Mouse (Mus musculus) kidney, adult 9 months (tissue): Measurements from ENCODE around the gene Prm2.
"Not testable (repeated sequence)": the region's sequence is repeated elsewhere in the genome, so short reads cannot be mapped to it uniquely, and the experiment has no call there.

Experiments used
- DNase-seq: peaks from one replicate; pipeline ENCODE4 v3.0.0; 2022

Gene Prm2

DNA sequence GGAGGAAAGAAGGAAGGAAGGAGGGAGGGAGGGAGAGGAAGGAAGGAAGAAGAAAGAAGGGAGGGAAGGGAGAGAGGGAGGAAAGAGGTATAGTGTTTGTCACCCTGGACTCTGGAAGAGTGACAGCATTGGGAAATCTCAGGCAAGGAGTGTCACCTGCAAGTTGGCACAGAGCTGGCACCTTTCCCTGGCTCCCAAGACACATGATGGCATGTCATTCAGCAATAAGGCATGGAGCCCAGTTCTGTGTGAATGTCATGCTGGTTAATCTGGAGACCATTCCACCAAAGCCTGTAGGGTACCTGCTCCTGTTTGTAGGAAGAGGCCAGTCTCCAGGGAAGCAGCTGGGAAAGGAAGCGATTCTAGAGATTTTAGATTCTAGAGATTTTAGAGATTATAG is 14.4 kb upstream of the Prm2 start:
- no peak for DNase-seq

DNA sequence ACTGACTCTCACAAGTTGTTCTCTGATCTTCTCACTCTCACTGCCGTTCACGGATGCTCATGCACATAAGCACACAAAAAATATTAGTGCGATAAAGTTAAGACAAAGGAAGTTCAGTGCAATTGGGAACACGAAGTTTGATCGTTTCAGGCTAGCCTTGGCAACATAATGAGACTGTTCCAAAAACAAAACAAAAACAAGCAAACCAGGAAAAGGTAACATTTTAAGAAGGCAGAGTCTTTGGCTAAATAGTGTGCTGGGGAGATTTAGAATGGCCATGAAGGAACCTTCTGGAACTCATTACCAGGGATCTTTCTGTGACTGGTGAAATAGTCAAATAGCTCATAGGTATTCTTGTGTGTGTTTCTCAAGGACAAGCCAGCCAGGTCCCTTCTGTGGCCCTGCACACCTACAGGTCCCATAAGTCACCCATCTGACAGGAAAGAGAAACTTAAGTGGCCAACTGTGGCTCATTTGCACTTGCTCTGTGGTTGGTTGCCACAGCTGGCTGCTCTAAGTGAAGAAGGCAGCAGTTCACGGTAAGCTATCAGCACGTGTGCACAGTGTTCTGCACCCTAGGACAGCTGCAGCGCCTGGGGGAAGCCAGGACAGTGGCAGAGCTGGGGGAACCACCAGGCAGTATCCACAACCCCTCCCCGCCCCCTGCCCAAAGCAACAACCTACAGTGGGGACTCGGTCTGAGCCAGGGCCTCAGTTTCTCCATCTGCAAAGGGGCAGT is 10.0 kb upstream of the Prm2 start, which contains the start of gene Prm1:
TSS of gene Prm1 (minus strand) at position 51 of the 739 bp plus-strand sequence.
- DNase-seq = no peak

DNA sequence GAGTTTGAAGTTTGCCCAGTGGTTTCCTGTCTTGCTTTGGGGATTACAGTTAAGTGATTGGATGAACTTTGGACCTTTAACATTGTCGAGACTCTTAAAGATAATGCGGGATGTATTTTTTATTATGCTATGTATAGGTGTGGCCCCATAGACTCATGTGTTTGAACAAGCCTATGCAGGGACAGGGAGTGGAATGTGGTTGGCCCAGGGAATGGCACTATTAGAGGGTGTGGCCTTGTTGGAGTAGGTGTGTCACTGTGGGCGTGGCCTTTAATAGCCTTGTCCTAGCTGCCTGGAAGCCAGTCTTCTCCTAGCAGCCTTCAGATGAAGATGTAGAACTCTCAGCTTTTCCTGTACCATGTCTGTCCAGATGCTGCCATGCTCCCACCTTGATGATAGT is 6.5 kb upstream of the Prm2 start:
- DNase-seq = not testable (repeated sequence)

DNA sequence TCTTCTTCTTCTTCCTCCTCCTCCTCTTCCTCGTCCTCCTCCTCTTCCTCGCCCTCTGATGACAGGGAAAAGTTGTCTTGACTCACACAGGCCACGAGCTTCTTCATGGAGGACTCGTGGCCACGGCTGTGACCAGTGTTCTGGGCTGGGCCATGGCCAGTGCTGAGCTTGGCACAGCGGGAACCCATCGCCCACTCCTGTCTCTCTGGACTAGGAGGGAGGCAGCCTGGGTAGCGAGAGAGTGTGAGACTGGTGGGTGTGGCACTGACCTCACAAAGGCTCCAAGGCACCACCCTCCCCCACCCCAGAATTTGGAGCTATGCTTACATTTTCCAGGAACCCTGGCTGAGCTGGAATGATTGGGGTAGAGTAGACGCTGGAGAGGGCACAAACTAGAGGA is 5.2 kb downstream of the Prm2 start, which contains the start of gene Prm3:
TSS of gene Prm3 (minus strand) at position 213 of the 400 bp plus-strand sequence.
- no peak for DNase-seq

DNA sequence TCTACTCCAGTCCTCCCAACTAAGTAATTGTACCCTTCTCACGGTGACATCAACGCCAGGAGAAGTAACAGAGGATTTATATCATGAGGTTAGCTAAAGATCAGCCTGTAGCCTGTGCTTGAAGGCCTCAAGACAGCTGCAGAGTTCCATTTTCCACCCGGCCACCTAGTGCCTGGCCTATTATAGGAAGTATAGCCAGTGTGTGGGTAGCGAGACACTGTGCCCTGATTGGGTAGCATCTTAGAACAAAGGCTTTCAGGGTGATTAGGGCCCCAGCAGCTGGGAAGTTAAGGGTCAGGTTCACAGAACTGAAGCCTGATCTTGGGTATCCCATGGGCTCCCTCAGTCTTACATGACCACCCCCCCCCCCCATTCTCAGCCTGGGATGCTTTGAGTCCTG is 7.1 kb downstream of the Prm2 start:
- DNase-seq = no peak

DNA sequence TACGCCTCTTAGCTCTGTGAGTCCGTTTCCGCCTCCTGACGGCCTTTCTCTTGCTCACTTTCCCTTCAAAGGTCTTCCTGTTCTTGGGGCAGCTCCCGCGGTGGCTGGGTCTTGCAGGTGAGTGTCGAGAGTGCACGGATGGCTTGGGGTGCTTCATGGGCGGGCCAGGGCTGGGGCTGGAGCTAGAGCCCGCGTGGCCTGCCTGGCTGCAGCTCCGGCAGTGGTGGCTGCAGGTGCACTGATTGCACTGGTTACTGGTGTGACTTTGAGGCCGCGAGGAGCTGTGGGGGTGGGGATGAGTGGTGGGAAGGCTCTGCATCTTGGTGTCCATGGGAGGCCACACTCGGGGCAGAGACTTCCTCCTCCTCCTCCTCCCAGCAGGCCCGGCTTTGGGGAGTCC is 7.7 kb downstream of the Prm2 start, which contains the start of gene Tnp2:
TSS of gene Tnp2 (minus strand) at position 390 of the 400 bp plus-strand sequence.
- no peak for DNase-seq

DNA sequence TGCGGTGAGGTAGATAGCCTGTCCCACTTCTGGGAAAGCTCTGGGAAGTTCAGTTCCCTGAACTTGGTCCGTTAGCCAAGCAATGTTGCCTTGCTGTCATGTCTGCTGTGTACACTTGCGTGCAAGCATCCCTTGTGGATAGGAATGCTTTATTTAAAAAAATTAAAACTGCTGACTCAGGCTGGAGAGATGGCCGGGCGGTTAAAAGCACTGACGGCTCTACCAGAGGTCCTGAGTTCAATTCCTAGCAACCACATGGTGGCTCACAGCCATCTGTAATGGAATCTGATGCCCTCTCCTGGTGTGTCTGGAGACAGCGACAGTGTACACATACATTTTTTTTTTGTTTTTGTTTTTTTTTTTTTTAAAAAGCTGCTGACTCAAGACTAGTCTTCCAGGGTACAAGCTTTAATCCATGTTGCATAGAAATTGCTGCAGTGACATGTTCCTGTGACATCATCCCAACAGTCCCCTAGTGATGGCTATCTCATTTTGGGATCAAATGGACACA is 8.3 kb downstream of the Prm2 start:
- DNase-seq = no peak

DNA sequence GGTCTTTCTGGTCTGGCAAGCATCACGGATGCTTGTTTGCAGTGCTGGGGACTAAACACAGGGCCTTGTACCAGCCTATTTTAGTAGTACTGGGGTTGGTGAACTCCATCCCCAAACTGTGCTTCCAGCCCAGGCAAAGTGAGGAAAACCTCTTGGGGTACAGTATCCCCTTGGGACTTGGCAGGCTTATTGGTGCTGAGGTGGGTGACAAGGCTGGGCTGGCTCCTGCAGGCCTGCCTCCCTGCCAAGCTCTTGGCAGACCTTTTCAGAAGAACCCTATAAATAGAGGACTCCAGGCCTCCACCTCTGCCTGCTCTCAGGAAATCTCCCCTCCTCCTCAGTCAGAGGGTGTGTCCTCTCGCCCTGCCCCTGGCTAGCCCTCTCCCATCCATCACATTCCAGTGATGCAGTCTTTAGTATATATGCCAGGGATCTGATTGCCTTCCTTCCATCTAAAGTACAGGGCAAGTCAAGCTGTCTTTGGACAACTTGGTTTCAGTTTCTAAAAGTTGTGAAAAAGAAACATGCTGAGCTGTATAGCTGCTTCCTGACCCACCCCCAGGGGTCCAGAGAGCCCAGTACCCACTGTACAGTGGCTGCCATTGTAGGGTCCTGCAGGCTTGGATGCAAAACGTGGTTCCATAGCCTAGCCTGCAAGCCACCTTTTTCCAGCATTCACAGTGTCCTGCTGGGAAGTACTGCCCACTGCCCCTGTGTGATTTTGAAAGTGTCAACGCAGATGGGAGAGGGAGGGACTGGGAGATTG is 9.0 kb downstream of the Prm2 start:
- no peak for DNase-seq

DNA sequence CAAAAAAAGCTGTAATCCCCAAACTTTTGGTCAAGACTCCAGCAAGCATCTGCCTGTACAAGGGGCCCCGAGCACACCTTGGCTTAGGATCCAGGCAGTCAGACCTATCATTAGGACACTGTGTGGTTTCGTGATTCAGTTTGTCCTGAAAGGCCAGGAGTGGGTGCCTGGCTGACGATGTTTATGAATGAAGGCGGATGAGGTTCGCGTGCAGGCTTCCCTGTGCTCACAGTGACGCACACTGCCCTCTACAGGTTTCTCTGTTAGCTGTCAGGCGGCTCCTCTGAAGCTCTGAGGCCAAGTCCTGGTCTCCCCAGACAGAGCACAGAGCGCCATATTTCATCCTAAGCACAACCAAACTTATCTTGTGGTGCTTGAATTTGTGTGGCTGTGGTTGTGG is 9.6 kb downstream of the Prm2 start:
- DNase-seq = peak; percentile 89

DNA sequence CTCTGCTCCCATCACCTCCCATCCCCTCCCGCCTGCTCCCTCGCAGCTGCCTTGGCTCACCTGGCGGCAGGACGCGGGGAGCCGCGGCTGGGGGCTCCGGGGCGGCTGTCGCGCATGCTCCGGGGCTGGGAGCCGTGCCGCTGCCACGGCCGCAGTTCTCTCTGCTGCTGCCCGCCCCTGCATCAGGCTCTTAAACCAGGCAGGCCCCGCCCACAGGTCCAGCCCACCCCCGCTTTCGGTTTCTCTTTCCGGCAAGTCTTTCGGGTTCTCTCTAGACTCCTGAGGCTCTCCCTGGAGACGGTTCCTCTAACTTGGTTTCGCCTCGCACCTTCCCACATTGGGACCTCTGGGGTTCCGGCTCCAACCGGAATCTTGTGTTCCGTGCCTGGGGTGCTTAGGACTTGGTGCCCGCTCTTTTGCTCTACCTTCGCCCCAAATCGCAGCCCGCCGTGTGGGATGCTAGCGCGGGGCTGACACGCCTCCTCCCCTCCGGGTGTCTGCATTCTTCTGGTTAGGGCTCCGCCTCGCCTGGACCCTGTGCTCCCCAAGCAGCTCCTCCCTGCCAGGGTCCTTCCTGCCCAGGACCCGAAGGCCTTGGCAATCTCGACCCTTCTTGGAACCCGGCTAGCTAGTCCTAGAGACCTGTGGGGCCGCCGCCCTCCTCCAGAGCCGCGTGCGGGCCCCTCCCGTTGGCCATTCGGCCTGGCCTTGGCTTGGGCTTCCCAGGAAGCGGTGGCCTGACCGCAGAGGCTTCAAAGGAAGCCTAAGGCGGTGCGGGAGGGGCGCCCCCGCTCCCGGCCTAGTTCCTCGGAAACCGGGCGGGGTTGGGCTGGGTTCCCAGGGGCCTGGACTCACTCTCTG is 10.3 kb downstream of the Prm2 start, which contains the start of gene Socs1:
TSS of gene Socs1 (minus strand) at position 166 of the 861 bp plus-strand sequence.
- peak; percentile 87 for DNase-seq

DNA sequence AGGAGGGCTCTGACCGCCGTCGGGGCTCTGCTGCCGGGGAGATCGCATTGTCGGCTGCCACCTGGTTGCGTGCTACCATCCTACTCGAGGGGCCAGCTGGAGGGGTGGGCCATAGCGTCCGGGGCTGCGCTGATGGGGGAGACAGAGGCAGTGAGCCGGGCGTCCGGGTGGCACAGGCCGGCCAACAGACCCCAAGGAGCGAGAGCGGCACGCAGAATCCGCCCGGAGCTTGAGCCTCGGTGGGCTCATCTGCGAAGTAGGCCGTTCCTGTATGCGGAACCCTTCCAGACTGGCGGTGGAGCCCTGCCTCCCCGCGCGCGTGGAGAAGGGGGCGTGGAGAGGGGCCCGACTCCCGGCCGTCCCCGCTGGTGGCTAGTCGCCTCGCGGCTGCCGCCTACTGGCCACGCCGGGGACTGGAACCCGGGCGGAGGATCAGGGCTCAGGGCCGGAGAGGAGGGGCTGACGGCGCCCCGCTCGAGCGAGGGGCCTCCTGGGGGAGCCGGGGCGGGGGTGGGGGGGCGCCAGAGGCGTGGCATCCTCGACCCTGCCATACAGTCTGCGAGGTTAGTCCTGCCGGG is 11.1 kb downstream of the Prm2 start:
- peak; percentile 89 for DNase-seq

DNA sequence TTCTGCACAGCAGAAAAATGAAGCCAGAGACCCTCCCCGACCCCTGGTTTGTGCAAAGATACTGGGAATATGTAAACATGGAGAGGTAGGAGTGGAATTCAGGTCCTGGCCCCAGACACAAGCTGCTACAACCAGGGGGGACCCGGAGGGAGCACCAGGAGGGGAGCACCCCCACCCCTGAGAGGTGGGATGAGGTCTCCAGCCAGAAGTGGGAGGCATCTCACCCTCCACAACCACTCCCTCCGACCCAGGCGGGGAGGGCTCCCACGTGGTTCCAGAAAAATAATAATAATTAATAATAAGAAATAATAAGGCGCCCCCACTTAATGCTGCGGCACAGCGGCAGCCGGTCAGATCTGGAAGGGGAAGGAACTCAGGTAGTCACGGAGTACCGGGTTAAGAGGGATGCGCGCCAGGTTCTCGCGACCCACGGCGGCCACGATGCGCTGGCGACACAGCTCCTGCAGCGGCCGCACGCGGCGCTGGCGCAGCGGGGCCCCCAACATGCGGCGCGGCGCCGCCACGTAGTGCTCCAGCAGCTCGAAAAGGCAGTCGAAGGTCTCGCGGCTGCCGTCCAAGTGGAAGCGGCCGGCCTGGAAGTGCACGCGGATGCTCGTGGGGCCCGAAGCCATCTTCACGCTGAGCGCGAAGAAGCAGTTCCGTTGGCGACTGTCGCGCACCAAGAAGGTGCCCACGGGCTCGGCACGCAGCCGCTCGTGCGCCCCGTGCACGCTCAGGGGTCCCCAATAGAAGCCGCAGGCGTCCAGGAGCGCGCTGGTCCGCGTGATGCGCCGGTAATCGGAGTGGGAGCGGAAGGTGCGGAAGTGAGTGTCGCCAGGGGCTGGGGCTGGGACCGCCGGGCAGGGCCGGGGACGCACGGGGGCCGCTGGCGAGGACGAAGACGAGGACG is 11.8 kb downstream of the Prm2 start:
- peak; percentile 14 for DNase-seq

DNA sequence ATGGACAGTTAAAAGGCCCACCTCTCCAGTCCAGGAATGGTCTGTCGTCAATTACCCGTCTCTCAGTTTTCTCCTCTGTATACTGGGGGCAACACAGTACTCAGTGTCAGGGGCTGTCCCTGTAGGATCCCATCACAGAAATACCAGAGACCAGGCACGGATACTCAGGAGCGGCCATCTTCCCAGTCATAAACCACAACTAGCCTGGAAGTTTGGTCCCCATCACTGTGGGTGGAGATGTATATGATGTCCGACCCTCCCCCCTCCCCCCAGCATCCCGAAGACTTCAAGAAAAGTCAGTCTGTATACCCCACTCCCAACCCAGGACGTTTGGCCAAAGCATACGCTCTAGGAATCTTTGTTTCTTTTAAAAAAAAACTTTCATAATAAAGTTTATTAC is 12.5 kb downstream of the Prm2 start:
- DNase-seq = no peak

DNA sequence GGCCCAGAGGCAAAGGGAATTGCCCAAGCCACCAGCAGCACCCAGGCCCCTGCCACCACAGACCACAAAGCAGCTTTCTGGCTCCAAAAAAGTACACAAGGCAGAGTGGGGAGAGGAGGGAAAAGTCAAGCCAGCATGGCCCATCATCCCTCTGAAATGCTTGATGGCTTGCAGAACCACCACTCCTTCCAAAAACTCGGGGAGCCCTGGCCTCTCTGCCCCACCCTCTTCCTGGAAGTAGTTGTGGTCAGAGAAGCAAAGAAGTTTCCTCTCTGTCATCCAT is 12.8 kb downstream of the Prm2 start:
- no peak for DNase-seq

DNA sequence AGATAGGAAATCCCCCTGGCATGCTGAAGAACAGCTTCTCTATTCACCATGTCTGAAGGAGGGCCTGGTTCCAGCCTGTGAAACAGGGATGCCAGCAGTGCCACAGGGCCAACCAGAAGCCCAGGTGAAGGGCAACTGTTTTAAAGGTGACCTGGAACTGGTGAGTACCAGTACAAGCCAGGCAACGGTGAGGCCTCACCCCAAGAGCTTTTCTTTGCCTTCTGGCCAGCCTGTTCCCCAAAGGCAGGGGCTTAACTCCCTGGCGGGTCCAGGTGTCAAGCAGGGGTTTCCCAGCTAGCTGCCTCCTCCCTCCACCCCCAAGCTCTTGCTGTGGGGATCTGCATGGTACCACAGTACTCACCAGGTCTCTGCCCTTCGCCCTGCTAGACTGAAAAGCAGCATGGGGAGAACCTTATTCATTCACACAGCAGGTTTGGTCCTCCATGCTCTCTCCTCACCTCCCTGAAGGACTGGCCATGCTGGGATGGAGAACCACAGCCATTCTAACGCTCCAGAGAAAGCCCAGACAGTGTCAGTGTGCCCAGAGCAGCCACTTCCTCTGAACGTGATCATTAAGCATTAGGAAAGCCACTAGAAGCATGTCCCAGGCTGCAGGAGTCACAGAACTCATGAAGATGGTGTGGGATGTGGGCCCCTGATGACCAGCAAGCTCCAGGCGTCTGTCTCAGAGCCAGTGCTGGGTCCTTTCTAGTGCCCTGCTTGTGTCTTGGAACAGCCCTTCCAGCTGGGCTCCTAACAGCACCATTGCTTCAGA is 13.4 kb downstream of the Prm2 start:
- peak; percentile 30 for DNase-seq

DNA sequence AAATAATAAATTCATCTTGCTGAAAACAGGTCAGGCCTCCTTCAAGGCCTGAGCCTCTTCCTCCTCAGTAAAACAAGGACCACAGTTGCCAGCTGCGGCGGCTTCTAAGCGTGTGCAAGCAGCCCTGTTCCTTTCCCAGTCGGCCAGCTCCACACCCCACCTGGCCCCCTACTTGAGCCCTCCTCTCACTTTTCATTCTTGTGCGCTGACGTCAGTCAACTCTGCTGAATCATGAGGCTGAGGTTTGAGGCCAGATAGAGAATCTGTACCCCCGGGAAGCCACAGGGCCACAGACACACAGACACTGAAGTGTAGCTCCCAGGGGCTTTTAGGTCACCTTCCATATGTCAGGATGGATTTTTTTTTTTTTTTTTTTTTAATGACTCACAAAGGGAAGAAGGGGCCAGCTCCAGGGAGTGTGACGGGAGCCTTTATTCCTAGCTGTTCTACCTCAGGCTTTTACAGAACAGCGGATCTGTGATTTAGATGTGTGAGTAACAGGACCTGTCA is 14.0 kb downstream of the Prm2 start:
- no peak for DNase-seq

DNA sequence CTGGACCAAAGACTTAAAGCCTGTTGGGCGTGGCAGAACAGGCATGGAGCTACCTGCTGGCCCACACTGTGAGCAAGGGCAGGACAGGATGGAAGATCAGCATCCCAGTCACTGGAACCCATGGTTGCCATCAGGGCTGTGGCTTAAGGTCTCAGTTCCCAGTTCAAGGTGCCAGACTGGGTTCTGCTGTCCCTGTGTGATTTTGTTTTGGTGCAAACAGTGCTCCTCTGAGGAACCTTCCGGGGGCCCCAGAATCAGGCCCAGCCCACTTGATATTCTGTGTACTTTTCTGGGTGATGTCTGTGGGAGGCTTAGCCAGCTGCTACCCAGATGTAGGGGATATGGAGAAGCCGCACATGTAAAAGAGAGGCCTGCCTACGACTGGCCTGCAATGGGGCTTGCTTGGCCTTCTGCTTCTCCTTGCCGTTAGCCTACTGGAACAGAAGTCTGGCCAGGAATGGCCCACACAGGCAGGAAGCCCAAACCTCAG is 15.3 kb downstream of the Prm2 start:
- no peak for DNase-seq

DNA sequence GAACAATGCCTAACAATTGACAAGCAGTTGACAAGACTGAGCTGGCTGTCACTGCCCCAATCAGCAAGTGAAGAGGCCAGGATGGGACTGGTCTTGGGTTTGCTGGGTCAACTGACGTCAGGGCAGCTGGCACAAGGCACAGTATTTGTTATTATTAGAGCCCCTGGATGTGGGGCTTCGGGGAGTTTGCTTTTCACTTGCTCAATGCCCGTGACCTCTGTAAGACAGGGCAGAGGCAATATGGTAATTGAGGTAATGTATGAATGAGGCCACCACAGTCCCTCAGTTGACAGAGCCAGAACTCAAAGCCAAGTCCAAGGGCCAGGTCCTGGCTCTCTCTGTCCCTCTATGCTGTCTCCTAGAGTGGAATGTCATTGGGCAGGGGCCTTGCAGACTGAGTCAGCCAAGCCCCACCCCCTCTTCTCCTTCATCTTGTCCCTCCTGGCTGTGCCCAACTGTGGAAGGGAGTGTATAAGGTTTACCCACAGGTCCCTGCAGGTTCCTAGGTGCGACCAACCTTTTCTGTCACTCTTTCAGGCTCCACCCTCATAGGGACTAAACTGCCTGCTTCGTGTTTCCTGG is 18.3 kb downstream of the Prm2 start:
- DNase-seq = no peak

DNA sequence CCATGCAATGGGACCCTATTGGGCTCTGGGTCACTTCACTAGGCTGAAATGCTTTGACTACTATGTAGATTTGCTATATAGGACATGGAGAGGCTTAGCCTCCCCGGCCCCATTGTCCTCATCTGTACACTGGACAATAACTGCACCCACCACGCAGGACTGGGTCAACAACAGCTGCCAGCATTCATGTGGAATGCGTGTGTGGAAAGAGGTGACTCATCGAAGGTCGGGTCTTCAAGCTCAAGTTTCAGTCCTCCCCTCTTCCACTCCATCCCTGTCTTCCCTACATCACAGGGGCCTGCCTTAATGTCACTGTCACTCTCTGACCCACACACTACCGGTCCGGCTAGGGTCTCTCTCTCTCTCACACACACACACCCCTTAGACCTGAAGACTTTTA is 19.6 kb downstream of the Prm2 start:
- no peak for DNase-seq

DNA sequence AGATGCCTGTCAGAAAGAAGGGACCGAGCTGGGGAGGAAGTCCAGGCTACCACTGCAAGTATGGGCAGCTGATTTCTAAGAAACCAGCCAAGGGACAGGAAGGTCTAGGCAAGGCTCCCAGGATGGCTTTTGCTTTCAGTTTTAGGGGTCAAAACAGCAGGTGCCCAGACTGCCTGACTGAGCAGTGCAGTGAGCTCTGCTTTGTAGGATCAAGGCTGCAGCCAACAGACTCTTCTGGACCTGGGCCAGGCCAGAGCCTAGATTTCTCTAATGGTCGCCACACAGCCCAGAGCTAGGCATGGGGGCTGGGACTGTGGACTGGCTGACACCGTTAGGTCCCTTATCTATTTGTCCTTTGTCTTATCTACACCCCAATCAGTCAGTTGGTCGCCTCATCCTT is 21.2 kb downstream of the Prm2 start:
- no peak for DNase-seq
